Mouse (Mus musculus) ovary, postnatal 36 days (tissue): ENCODE measurements around the gene Bckdhb.
"Not testable (repeated sequence)": the region's sequence is repeated elsewhere in the genome, so short reads cannot be mapped to it uniquely, and the experiment has no call there.

Experiments used
- DNase-seq: peaks from one replicate; pipeline ENCODE4 v3.0.0; 2022; ENCODE audit warnings: low spot score, mixed read lengths

Gene Bckdhb

DNA sequence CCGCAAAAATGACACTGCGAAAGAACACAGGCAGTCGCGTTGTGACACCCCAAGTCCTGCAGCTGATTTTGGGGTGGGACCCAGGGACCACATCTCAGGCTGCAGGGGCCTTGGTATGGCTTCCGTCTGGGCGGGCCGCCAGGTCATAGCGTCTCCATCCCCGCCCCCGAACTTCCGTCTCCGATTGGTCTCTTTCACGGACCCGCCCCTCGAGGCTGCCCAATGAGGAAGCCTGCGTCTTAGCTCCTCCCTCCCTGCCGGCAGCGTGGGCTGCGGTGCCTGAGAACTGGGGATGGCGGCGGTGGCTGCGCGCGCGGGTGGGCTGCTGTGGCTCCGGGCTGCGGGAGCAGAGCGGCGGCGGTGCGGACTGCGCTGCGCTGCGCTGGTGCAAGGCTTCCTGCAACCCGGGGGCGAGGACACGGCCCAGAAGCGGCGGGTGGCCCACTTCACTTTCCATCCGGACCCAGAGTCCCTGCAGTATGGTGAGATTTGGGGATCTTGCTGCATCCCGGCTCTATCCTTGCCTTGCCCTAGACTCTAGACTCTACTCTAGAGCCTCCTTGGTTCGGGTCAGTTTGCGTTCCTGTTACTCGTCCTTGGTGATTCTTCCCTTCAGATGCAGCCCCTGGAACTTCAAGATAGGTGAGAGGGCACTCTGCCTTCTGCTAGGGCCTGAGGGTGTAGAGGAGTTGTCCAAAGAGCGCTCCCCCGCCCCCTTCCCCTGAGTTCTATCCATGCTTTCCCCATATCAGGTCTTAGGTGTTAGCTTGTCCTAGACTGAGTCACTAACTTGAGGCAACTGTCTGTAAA, at the start of gene Bckdhb:
Gene Bckdhb, plus strand, starts transcription at position 268 of the 810 bp plus-strand sequence.
- peak; percentile 96 for DNase-seq

GRCm38 (mm10) chr9:83882191-83882590, 42.8 kb upstream of the Bckdhb start:
- peak; percentile 11 for DNase-seq

- DNase-seq, result no peak
Observed at GRCm38 (mm10) chr9:83886149-83886548, 38.8 kb upstream of the Bckdhb start.

- no peak for DNase-seq
Observed at GRCm38 (mm10) chr9:83888214-83888613, 36.7 kb upstream of the Bckdhb start.

DNA sequence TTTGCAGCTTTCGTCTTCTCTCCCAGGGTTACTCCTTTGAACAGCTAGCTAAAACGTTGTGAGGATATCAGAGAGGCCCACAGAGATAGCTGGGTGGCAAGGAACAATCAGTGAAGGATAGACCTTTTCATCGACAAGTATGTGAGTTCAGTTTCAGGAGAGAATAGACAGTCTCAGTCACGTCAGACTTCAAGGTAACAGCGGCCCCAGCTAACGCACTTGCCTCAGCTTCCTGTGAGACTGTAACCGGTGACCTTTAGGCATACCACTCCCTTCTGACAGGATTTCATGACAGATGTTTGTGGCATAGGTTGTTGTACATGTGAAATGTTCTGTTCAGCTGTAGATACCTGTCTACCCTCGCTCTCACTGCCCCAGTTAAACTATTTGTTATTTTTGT, 31.9 kb upstream of the Bckdhb start:
- no peak for DNase-seq

DNA sequence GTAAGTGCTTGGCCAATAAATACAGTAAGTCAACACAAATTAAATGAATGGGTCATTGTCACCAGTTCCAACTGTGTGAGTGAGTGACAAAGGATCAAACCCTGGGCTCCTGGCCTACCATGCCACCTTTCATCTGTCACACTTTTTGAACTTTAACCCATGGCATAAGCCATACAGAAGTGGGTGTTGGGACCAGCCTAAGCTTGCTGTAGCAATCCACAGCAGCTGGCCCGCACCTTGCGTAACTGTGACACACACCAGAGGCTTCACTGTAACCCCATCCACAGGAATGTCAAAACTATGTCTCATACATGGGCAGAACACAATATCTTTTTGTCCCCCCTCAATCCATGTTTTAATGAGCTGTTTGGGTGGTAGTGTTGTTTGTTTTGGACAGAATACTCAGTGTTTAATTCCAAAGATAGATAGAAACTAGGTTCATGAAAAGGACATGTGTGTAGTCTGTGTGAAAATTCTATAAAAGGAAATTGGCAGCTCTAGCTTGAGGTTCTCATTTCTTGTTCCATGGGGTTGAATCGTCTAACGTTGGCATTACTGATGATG, 31.1 kb upstream of the Bckdhb start:
- DNase-seq, result no peak

DNA sequence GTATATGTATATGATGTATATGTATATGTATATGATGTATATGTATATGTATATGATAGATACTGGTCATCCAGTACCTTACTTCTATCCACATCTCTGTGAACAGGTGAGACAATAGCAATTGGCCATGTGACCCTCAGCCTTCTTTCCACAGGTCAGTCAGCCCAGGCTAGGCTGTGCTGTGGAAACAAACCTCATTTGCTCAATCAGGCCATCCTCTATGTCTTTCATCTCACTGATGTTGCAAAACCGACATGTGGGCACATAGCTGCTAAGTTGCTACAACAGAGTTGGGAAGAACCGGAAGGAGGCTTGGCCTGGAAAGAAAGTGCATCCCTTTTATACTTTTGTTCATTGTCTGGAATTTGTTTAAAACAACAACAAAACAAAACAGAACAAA, 22.9 kb upstream of the Bckdhb start:
- no peak for DNase-seq

DNA sequence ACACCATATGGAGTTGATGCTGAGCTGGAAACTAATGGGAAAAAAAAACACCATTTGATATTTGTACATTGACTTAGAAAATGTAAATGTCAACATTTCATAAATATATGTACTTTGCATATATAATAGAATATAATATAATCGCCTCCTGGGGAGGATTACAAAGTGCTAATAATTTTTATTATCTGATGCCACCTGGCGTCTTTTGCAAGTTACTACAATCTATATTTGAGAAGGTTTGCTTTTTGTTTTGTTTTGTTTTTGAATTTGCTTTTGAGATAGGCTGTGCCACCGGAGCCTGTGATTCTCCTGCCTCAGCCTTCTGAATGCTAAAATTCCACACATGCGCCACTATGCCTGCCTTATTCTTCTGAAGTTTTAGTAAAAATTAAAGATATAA, 19.1 kb upstream of the Bckdhb start:
- no peak for DNase-seq

DNA sequence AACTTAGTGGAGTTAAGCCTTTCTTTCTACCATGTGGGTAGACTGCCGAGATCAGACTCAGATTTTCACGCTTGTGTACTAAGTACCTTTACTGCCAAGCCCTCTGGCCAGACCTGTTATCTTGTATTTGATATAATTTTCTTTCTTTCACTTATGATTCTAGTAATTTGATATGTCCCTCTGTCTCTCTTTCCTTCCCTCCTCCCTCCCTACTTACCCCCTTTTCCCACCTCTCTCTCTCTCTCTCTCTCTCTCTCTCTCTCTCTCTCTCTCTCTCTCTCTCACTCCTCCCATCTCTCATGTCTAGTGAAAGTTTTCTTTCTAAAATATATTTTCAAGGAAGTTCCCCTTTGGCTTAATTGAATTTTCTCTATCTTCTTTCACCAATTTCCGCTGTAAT, 17.9 kb upstream of the Bckdhb start:
- no peak for DNase-seq

DNA sequence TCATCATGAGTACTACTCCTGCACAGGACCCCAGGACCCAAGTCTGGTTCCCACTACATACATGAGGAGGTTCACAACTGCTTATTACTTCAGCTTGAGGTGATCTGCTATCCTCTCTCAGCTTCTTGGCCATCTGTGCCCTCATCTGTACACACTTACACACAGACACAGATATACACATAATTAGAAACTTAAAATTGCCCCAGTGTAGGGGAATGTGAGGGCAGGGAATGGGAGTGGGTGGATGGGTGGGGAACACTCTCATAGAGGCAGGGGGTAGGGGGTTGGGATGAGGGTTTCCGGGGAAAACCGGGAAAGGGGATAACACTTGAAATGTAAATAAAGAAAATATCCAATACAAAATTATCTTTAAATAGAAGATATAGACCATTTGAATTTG, 15.1 kb upstream of the Bckdhb start:
- no peak for DNase-seq

DNA sequence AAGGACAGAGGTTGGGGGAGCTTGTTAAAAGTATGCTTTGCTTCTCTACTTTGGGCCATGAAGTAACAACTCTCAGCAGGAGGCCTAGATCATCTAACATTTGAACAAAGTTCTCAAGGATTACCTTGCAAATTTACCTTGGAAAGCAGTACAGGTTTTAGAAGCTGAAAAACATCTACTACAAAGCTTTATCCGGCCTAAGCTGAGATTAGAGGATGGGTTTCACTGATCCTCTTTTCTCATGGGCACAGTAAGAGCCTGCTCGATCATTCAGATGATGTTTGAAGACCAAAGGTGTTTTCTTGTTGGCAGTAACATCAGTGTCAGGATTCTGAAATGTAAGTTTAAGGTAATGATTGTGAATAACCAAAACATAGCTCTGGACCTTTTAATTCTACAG, 14.0 kb upstream of the Bckdhb start:
- no peak for DNase-seq

DNA sequence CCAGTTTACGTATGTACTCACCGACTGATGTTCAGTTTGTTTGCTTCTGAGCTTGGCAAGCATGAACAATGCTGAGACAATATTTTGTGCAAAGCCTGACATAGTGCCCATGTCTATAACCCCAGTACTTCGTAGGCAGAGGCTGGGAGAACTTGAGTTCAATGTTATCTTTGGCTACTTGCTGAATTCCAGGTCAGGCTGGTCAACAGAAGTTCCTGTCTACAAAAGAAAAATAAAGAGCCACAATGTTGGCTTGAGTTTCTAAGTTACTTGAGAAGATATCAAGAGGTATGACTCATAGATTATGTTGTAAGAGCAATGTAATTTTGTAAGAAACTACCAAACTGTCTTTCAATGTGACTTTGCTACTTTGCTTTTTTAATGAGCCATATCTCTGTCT, 2.9 kb upstream of the Bckdhb start:
- no peak for DNase-seq

- no peak for DNase-seq
Observed at GRCm38 (mm10) chr9:83924356-83924755, 589 bp upstream of the Bckdhb start.

DNA sequence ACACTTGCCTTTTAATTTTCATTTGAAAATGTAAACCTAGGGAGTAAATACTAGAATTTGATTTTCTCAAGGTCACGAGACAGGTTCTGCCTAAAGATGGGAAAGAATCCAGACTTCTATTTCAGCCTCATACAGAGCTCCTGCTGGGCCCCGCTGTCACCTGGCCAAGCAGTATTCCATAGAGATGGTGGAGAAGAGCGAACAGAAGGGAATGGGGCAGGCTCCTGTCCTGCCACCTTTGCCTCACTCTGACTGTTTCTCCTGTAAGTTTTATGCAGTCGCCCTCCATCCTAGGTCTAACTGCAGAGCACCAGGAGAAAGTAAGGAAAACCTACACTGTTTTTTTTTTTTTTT, 720 bp downstream of the Bckdhb start:
- no peak for DNase-seq

- no peak for DNase-seq
Observed at GRCm38 (mm10) chr9:83926302-83926701, 1.4 kb downstream of the Bckdhb start.

DNA sequence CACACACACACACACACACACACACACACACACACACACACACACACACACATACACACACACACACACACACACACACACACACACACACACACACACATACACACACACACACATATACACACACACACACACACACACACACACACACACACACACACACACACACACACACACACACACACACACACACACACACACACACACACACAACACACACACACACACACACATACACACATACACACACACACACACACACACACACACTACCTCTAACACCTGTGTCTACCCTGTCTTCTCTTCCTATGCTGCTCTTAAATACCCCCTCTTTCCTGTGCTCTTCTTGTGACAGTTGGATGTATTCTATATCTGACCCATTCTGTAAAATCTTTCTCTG, 14.6 kb downstream of the Bckdhb start:
- not testable (repeated sequence) for DNase-seq

DNA sequence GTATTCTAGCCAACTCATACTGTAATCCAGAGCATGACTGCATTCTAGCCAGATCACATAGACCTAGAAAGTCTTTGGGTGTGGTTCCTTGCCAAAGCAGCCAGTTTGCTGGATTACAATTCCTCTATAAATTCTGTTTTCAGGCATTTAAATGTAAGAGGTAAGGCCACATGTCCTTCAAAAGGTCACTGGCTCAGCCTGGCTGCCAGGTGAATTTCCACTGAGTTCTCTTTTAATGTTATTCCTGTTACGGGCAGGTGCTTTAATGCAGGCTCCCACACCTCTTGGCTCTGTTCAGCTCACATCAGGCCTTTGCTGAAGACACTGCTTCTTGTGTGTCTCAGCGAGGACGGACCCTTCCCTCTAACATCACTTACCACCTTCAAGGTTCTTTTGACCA, 15.1 kb downstream of the Bckdhb start:
- no peak for DNase-seq

- DNase-seq, result no peak
Observed at GRCm38 (mm10) chr9:83940537-83941363, 15.8 kb downstream of the Bckdhb start.

DNA sequence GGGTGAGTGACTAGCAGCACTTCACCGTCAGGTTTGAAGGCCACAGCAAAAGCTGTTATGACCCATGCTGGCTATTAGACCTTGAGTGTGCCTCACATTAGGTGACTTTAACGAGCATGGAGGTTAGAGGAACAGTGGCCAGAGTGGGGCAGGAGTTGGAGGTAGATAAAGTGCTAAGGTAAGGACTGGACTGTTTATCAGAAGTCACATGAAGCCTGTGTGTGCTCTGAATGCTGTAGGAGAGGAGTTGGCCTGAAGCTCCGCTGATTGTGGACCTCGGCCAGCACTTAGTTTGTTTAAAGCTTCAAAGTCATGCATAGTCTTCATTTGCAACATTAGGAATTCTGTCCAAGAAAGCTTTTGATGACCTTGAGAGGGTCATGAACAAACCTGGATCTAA, 26.4 kb downstream of the Bckdhb start:
- DNase-seq, result no peak

- peak; percentile 71 for DNase-seq
Observed at GRCm38 (mm10) chr9:83956632-83957314, 31.8 kb downstream of the Bckdhb start.

DNA sequence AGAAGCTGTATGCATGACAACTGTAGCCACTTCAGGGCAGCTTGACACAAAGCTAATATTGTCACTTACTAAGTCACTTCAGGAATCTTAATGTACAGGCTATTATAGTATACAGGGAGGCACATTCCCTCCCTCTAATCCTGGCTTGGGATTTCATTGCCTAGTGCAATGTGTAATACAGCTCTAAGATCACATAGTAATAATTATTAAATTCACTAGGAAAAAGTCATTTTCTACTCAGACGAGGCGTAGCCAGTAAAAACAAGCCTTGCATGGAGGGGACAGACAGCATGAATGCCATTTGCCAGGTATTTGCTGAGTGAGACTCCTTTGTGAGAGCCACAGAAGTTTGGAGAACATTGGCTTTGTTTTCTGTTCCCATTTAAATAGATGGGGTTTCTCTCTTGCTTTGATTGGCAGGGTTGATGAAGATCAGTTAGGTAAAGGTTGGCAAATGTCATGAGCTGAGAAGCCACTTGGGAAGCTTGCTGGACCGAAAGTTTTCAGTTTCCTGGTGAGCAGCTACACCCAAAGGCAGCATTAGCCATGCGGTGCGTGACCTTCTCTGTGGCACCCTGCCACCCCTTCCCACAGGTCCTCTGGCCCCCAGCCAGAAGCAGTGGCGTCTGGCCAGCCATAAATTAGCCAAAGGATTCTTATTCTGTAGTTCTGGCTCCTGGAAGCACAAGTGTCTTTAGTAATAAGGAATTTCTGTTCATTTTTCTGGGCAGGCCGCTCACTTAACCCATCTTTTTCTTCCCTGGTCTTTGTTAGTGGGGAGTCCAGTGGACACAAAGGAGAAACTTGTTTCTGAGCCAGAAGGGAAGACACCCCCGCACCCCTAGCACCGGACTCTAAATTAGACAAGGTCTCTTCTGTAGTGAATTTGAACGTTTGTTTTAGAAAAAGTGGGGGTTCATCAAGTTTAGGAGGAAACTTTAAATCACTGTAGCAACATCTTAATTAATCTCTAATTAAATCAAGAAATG, 37.4 kb downstream of the Bckdhb start:
- peak; percentile 78 for DNase-seq
